Mouse (Mus musculus) cerebellum, adult 9-10 months (tissue): Measurements from ENCODE around the gene Lrrc42.

ENCODE experiments used
- DNase-seq: peaks from one replicate; pipeline ENCODE4 v3.0.0; 2022

The Lrrc42 gene

GRCm38 (mm10) chr4:107248061-107248460, 5.3 kb downstream of the Lrrc42 start:
- no peak for DNase-seq

- no peak for DNase-seq
Observed at GRCm38 (mm10) chr4:107247110-107247509, 6.2 kb downstream of the Lrrc42 start.

GRCm38 (mm10) chr4:107246040-107246439, 7.3 kb downstream of the Lrrc42 start:
- no peak for DNase-seq

GRCm38 (mm10) chr4:107245368-107245767, 8.0 kb downstream of the Lrrc42 start:
- no peak for DNase-seq

- DNase-seq = no peak
Observed at GRCm38 (mm10) chr4:107243365-107244333, 9.7 kb downstream of the Lrrc42 start.

GRCm38 (mm10) chr4:107240196-107240595, 13.1 kb downstream of the Lrrc42 start:
- no peak for DNase-seq

GRCm38 (mm10) chr4:107238253-107238652, 15.1 kb downstream of the Lrrc42 start:
- no peak for DNase-seq

GRCm38 (mm10) chr4:107232219-107232618, 21.1 kb downstream of the Lrrc42 start:
- DNase-seq = no peak

GRCm38 (mm10) chr4:107226313-107226712, 27.0 kb downstream of the Lrrc42 start:
- DNase-seq = no peak

GRCm38 (mm10) chr4:107223225-107224204, 29.8 kb downstream of the Lrrc42 start:
- peak; percentile 19 for DNase-seq

GRCm38 (mm10) chr4:107221524-107221923, 31.8 kb downstream of the Lrrc42 start:
- peak; percentile 27 for DNase-seq

- DNase-seq = no peak
Observed at GRCm38 (mm10) chr4:107217574-107217973, 35.8 kb downstream of the Lrrc42 start.

- no peak for DNase-seq
Observed at GRCm38 (mm10) chr4:107213279-107214011, 39.9 kb downstream of the Lrrc42 start.

- no peak for DNase-seq
Observed at GRCm38 (mm10) chr4:107211936-107212335, 41.4 kb downstream of the Lrrc42 start.

GRCm38 (mm10) chr4:107211465-107211864, 41.9 kb downstream of the Lrrc42 start:
- no peak for DNase-seq

- DNase-seq = no peak
Observed at GRCm38 (mm10) chr4:107210483-107211097, 42.7 kb downstream of the Lrrc42 start.

GRCm38 (mm10) chr4:107208880-107209279, 44.5 kb downstream of the Lrrc42 start, which contains the start of gene Ldlrad1:
Gene Ldlrad1 (plus strand): TSS chr4:107209180.
- no peak for DNase-seq

GRCm38 (mm10) chr4:107207016-107207415, 46.3 kb downstream of the Lrrc42 start:
- no peak for DNase-seq

- no peak for DNase-seq
Observed at GRCm38 (mm10) chr4:107203001-107203400, 50.3 kb downstream of the Lrrc42 start.

GRCm38 (mm10) chr4:107201779-107202178, 51.6 kb downstream of the Lrrc42 start:
- no peak for DNase-seq

- no peak for DNase-seq
Observed at GRCm38 (mm10) chr4:107198072-107198471, 55.3 kb downstream of the Lrrc42 start.

- DNase-seq = no peak
Observed at GRCm38 (mm10) chr4:107196454-107196853, 56.9 kb downstream of the Lrrc42 start.
